Mouse (Mus musculus) intestine, embryonic 15.5 days (tissue): ENCODE data around the gene Olfr12. TPM values are rescaled to one million over a fixed set of nuclear protein-coding genes. Genes with fewer than 3 reads are reported as not detected.

Source experiments
- ATAC-seq: fragments of 200-750 bp; cut with Nextera tagmentation; 2 replicates; pipeline ENCODE4 v1.8.0; 2017; ENCODE audit warnings: moderate TSS enrichment, moderate library complexity
- H3K27ac ChIP-seq: fragments of 300-500 bp; sonication (generic); 2 replicates; pipeline ENCODE4 v1.5.1; 2015; ENCODE audit warnings: mild to moderate bottlenecking, inconsistent platforms
- H3K27me3 ChIP-seq: fragments of 300-500 bp; sonication (generic); replicated peaks from 2 replicates; pipeline ENCODE4 v1.6.1; 2015; ENCODE audit warnings: inconsistent platforms
- H3K36me3 ChIP-seq: fragments of 300-500 bp; sonication (generic); 2 replicates; pipeline ENCODE4 v1.6.1; 2015; ENCODE audit warnings: inconsistent platforms
- H3K4me1 ChIP-seq: fragments of 300-500 bp; sonication (generic); replicated peaks from 2 replicates; pipeline ENCODE4 v1.6.1; 2015; ENCODE audit warnings: inconsistent platforms
- H3K4me2 ChIP-seq: fragments of 300-500 bp; sonication (generic); replicated peaks from 2 replicates; pipeline ENCODE4 v1.6.1; 2015; ENCODE audit warnings: mild to moderate bottlenecking, inconsistent platforms
- H3K4me3 ChIP-seq: fragments of 300-500 bp; sonication (generic); replicated peaks from 2 replicates; pipeline ENCODE4 v1.5.1; 2015; ENCODE audit warnings: inconsistent platforms
- H3K9ac ChIP-seq: fragments of 300-500 bp; sonication (generic); 2 replicates; pipeline ENCODE4 v1.6.1; 2015; ENCODE audit warnings: inconsistent platforms
- H3K9me3 ChIP-seq: fragments of 300-500 bp; sonication (generic); 2 replicates; pipeline ENCODE4 v1.6.1; 2016; ENCODE audit warnings: inconsistent platforms
- WGBS: fragments of 180-500 bp; shearing (Covaris S2); methylation state at CpG from one replicate; pipeline ENCODE4 v1.1.7; 2015; 5-methylcytosine and 5-hydroxymethylcytosine counted together
- polyA plus RNA-seq: library from polyadenylated mRNA; unstranded; fragments of >200 nt; fragmentation: Nextera tagmentation; extraction: Ambion mirVana; gene quantifications from 2 replicates; pipeline ENCODE4 v1.2.1, GENCODE M21; 2015

Gene Olfr12
- polyA plus RNA-seq, 1 experiment from 2014 or later = not detected

DNA sequence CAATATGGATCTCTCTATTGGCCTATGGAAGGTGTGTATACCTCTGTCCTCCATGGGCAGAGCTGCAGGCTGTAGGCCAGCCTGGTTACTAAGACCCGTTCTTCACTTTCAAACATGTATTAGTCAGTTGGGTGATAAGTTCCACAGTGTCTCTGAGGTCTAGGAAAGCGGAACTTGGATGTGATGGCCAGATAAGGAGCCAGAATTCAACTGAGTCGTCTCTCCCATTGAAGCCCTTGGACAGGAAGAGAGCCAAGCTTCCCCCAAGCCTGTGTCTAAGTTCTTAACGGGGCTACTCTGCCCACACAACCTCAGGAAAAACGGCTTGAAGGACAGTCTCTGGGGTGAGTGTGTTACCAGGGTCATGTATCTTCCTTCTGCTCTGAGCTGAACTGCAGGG is 41.8 kb downstream of the Olfr12 start:
- no peak overlapping the region for H3K4me3 ChIP-seq
- no peak overlapping the region for H3K4me2 ChIP-seq
- no peaks in the 10 kb centered on the region for H3K4me1 ChIP-seq
- no peaks in the 10 kb centered on the region for H3K9me3 ChIP-seq
- no peak for ATAC-seq
- no peaks in the 10 kb centered on the region for H3K36me3 ChIP-seq
- no peak overlapping the region for H3K27ac ChIP-seq
- WGBS = 57% methylated on average over 5 of the region's 5 CpGs
- H3K27me3 ChIP-seq = no peaks in the 10 kb centered on the region
- H3K9ac ChIP-seq = no peak overlapping the region

DNA sequence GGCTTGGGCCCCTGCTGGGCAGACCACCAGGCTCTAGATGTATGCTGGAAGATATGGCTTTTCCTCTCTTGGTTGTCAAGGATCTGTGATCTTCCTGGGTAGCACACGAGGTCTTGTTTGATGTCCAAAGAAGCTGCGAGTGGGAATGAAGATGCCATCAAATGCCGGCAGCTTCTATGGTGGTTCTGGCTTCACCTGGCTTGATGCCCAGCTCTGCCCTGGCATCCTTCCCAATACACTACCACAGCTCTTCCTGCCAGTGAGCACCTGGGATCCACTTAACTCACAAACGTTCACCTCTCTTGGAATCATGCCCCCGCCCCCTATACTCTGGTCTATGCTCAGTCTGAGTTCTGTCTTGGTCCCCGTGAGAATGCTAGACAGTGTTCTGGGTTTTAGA is 49.5 kb downstream of the Olfr12 start:
- no peak for ATAC-seq
- Histone ChIP-seq H3K27ac (no peak overlapping the region), H3K9me3 (no peaks in the 10 kb centered on the region), H3K4me3 (no peak overlapping the region), H3K36me3 (no peaks in the 10 kb centered on the region), H3K4me2 (no peak overlapping the region), H3K9ac (no peak overlapping the region), H3K27me3 (no peaks in the 10 kb centered on the region), H3K4me1 (no peaks in the 10 kb centered on the region)
- WGBS = 73% methylated on average over 6 of the region's 6 CpGs

DNA sequence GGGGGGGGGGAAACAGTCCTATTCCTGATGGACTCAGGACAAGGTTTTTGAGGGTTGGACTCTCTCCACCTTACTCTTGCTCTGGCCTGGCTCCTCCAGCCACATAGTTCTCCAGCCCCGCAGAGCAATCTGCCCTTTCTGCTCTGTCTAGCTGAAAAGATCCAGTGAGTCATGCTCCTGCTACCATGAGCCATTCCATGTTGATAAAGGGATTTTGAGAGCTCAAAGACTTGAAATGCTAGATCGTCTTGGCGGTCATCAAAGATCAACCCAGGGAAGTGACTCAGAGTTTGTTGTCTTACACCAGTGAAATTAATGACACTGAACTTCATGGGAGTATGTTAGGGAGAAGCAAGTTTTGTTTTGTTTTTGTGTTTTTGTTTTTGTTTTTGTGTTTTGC is 51.8 kb downstream of the Olfr12 start:
- Histone ChIP-seq H3K4me3 (no peak overlapping the region), H3K9me3 (no peaks in the 10 kb centered on the region), H3K36me3 (no peaks in the 10 kb centered on the region), H3K27me3 (no peaks in the 10 kb centered on the region), H3K27ac (no peak overlapping the region), H3K4me2 (no peak overlapping the region), H3K9ac (no peak overlapping the region), H3K4me1 (no peaks in the 10 kb centered on the region)
- WGBS = 84% methylated on average over 3 of the region's 3 CpGs
- no peak for ATAC-seq

DNA sequence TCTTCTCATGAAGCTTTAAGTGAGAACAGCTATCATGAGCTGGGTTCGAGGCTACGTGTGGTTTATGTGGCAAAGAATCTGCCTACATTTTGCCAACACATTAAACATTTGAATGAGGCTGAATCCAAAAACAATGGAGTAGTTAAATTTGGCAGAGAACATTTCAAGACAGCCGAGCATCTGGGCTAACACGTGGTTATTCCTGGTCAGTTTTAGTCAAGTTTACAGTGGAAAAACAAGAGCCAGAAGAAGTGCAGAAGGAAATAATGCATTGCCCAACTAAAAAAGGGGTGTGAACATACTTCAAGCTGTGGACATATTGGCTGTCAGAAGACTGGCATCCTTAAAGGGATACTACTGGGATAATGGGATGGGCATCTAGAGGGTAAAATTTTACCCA is 53.7 kb downstream of the Olfr12 start:
- Histone ChIP-seq H3K9ac (no peak overlapping the region), H3K4me2 (no peak overlapping the region), H3K9me3 (no peaks in the 10 kb centered on the region), H3K27me3 (no peaks in the 10 kb centered on the region), H3K4me1 (no peaks in the 10 kb centered on the region), H3K4me3 (no peak overlapping the region), H3K36me3 (no peaks in the 10 kb centered on the region), H3K27ac (no peak overlapping the region)
- WGBS = 80% methylated on average over 4 of the region's 4 CpGs
- ATAC-seq = no peak

Other genes starting within 250 kb of the Olfr12 start
- gene Ndufa10, start 143.9 kb upstream of the Olfr12 start, polyA plus RNA-seq = 335 and 356 TPM in 2 replicates
- gene Olfr1416, start 132.7 kb upstream of the Olfr12 start, polyA plus RNA-seq = not detected in 2 replicates
- not detected in 2 replicates for gene Olfr1415, start 121.7 kb upstream of the Olfr12 start, polyA plus RNA-seq
- not detected in 2 replicates for gene Olfr1414, start 99.1 kb upstream of the Olfr12 start, polyA plus RNA-seq
- gene Olfr1413, start 46.5 kb upstream of the Olfr12 start, polyA plus RNA-seq = not detected in 2 replicates
- gene Olfr1412, start 32.0 kb upstream of the Olfr12 start, polyA plus RNA-seq = not detected in 2 replicates
- gene Olfr1411, start 23.4 kb upstream of the Olfr12 start, polyA plus RNA-seq = not detected in 2 replicates
- gene Olfr1410, start 12.0 kb upstream of the Olfr12 start, polyA plus RNA-seq = not detected in 2 replicates
- 364 and 407 TPM in 2 replicates for gene Cops9, start 24.2 kb downstream of the Olfr12 start, polyA plus RNA-seq
- gene Otos, start 31.1 kb downstream of the Olfr12 start, polyA plus RNA-seq = 0.15 and 0.18 TPM in 2 replicates
- gene Gpc1, start 213.9 kb downstream of the Olfr12 start, polyA plus RNA-seq = 36.8 and 37.7 TPM in 2 replicates